Mouse (Mus musculus) liver, embryonic 14.5 days (tissue): ENCODE measurements around the gene Cdkl1.

Experiments
- CTCF ChIP-seq: IDR thresholded peaks from 2 replicates; pipeline ENCODE4 v1.5.1; 2016; ENCODE audit warnings: antibody characterized with exemption, low read depth, control low read depth
- EP300 ChIP-seq: IDR thresholded peaks from 2 replicates; pipeline ENCODE4 v1.6.1; 2016; ENCODE audit warnings: antibody characterized with exemption, low read depth

- no peak for TF ChIP-seq CTCF
- no peak for TF ChIP-seq EP300
These were observed 13.7 kb downstream of the Cdkl1 start for GRCm38 (mm10) chr12:69777341-69777730.
